Mouse (Mus musculus) kidney, embryonic 14.5 days (tissue): Measurements from ENCODE around the gene Itgam. TPM values are rescaled to one million over a fixed set of nuclear protein-coding genes. Genes with fewer than 3 reads are reported as not detected.
A peak's percentile ranks its signal among the peaks of the same experiment; 100 is the strongest.
"Not testable (repeated sequence)": the region's sequence is repeated elsewhere in the genome, so short reads cannot be mapped to it uniquely, and the experiment has no call there.

Experiments
- ATAC-seq: fragments of 200-750 bp; cut with Nextera tagmentation; 2 replicates; pipeline ENCODE4 v1.8.0; 2017; ENCODE audit warnings: moderate number of reproducible peaks, mild to moderate bottlenecking, moderate TSS enrichment, moderate library complexity; ENCODE audit not compliant: low FRiP score, low TSS enrichment
- H3K27ac ChIP-seq: fragments of 300-500 bp; sonication (generic); 2 replicates; pipeline ENCODE4 v1.5.1; 2014; ENCODE audit warnings: low read depth, mild to moderate bottlenecking, low read length, moderate library complexity, mixed read lengths
- H3K27me3 ChIP-seq: fragments of 300-500 bp; sonication (generic); 2 replicates; pipeline ENCODE4 v1.6.1; 2014; ENCODE audit warnings: mild to moderate bottlenecking, low read length; ENCODE audit not compliant: control insufficient read depth, insufficient read depth
- H3K36me3 ChIP-seq: fragments of 300-500 bp; sonication (generic); 2 replicates; pipeline ENCODE4 v1.6.1; 2014; ENCODE audit warnings: low read length, mixed read lengths; ENCODE audit not compliant: control insufficient read depth, insufficient read depth
- H3K4me1 ChIP-seq: fragments of 300-500 bp; sonication (generic); 2 replicates; pipeline ENCODE4 v1.6.1; 2014; ENCODE audit warnings: low read length, mixed read lengths; ENCODE audit not compliant: control insufficient read depth, insufficient read depth
- H3K4me2 ChIP-seq: fragments of 300-500 bp; sonication (generic); replicated peaks from 2 replicates; pipeline ENCODE4 v1.6.1; 2014; ENCODE audit warnings: low read depth, mild to moderate bottlenecking, low read length
- H3K4me3 ChIP-seq: fragments of 300-500 bp; sonication (generic); 2 replicates; pipeline ENCODE4 v1.5.1; 2014; ENCODE audit warnings: mild to moderate bottlenecking, low read length
- H3K9ac ChIP-seq: fragments of 300-500 bp; sonication (generic); 2 replicates; pipeline ENCODE4 v1.6.1; 2014; ENCODE audit warnings: low read depth, mild to moderate bottlenecking, low read length, moderate library complexity
- H3K9me3 ChIP-seq: fragments of 300-500 bp; sonication (generic); 2 replicates; pipeline ENCODE4 v1.6.1; 2016; ENCODE audit warnings: low read length; ENCODE audit not compliant: control insufficient read depth
- WGBS: fragments of 180-500 bp; shearing (Covaris S2); extraction: QIAGEN DNeasy Blood & Tissue Kit; methylation state at CpG from one replicate; pipeline ENCODE4 v1.1.7; 2014; 5-methylcytosine and 5-hydroxymethylcytosine counted together
- polyA plus RNA-seq: library from polyadenylated mRNA; unstranded; fragments of >200 nt; fragmentation: Nextera tagmentation; extraction: Ambion mirVana; gene quantifications from 2 replicates; pipeline ENCODE4 v1.2.1, GENCODE M21; 2014

The Itgam gene
- polyA plus RNA-seq, 1 experiment from 2014 or later, result 0.54 TPM

DNA sequence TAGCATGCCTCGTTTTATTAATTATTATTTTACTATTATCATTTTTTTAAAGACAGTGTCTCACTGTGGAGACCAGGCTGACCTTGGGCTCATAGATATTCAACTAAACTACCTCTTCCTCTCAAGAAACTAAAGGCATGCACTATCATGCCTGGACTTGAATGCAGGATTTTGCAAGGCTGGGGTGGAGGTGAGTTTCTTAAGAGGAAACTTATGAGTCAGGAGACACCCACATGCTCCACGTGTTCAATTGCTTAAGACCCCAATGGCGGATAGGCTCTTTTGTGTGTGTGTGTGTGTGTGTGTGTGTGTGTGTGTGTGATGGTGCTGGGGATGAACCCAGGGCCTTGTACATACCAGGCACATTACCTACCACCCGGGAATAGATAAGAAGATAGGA lies 37.1 kb upstream of the Itgam start:
- no peak overlapping the region for H3K9ac ChIP-seq
- 73% methylated on average over 4 of the region's 4 CpGs for WGBS
- H3K9me3 ChIP-seq, result no peaks in the 10 kb centered on the region
- H3K36me3 ChIP-seq, result no peaks in the 10 kb centered on the region
- no peak overlapping the region for H3K4me3 ChIP-seq
- H3K27me3 ChIP-seq, result no peaks in the 10 kb centered on the region
- H3K4me1 ChIP-seq, result no peaks in the 10 kb centered on the region
- no peak for ATAC-seq
- H3K4me2 ChIP-seq, result no peak overlapping the region
- H3K27ac ChIP-seq, result no peak overlapping the region

DNA sequence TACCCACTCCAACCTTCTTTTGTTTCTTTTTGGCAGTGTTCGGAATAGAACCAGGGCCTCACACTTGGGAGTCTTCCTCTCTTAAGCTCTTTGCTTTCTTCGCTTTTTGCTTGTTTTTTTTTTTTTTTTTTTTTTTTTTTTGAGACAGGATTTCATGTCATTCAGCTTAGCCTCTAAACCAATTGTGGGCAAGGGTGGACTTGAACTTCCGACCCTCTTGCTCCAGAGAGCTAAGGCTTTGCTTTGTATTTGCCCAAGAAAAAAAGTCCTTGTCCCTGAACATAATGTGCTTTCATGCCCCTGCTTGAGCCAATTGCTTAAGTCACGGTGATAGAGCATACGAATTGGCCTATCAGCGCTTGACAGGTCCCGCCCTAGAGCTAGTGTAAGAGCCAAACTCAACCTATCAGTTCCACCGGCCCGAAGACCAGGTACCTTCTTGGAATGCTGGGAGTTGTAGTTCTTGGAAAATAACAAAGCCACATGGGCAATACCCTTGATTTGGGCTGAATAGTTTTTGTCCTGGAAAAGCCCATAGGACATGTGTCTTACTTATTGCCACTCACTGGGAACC lies 30.9 kb upstream of the Itgam start:
- H3K4me3 ChIP-seq, result no peak overlapping the region
- 37% methylated on average over 9 of the region's 9 CpGs for WGBS

DNA sequence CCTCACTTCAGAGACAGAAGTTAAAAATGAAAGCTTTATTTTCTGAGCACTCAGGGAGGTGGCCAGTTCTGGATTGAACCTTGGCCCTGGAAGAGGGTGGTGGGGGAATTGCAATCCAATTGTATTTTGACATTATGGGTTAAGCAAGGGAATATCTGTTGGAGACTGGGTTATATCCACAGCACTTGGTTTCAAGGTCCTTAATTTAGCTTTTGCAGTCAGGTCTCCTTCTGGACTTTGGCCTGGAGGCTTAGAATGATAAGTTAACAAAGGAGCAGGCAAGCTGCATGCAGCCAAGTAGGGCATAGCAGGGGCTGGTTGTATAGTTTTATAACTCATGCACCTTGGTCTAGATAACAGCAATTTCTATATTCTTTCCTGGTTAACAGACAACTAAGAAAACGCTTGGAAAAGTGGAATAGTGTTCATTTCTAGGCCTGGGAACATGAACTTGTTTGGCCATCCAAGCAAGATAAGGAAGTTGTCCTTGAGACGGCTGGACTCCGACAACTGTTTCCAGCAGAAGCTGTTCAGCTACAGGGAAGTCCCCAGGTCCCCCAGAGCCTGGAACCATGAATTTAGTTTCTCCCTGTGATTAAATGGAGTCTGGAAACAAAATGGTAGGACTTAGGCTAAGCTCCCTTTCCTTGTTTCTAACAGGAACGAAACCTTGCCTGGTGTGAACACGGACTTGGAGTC lies 30.0 kb upstream of the Itgam start:
- no peak overlapping the region for H3K4me2 ChIP-seq
- H3K9me3 ChIP-seq, result no peaks in the 10 kb centered on the region
- no peak overlapping the region for H3K27ac ChIP-seq
- H3K4me1 ChIP-seq, result no peaks in the 10 kb centered on the region
- no peak overlapping the region for H3K9ac ChIP-seq
- WGBS, result 91% methylated on average over 5 of the region's 5 CpGs
- H3K27me3 ChIP-seq, result no peaks in the 10 kb centered on the region
- no peaks in the 10 kb centered on the region for H3K36me3 ChIP-seq
- no peak overlapping the region for H3K4me3 ChIP-seq
- ATAC-seq, result no peak

More for the DNA sequence above, 30.9 kb upstream of the Itgam start:
- Histone ChIP-seq H3K36me3 (no peaks in the 10 kb centered on the region), H3K4me1 (no peaks in the 10 kb centered on the region), H3K9me3 (no peaks in the 10 kb centered on the region), H3K9ac (no peak overlapping the region), H3K27ac (no peak overlapping the region), H3K27me3 (no peaks in the 10 kb centered on the region), H3K4me2 (no peak overlapping the region)
- ATAC-seq, result peak; percentile 64; the same call in 1 of the 2 replicates

DNA sequence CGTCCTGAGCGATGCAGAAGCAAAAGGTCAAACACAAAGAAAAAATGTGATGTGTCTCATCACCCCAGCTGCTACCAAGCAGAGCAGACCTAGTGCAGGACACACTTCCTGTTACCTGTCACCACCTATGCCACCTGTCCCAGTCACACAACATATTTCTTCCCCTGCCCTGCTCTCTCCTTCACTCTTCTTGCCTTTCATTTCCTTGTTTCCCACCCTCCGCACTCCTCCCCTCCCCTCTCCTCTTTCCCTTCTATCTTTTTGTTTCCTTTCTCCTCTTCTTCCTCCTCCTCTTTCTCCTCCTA lies 29.5 kb upstream of the Itgam start:
- Histone ChIP-seq H3K4me2 (no peak overlapping the region), H3K9ac (no peak overlapping the region), H3K36me3 (no peaks in the 10 kb centered on the region), H3K27me3 (no peaks in the 10 kb centered on the region), H3K4me1 (no peaks in the 10 kb centered on the region), H3K27ac (no peak overlapping the region), H3K4me3 (no peak overlapping the region), H3K9me3 (no peaks in the 10 kb centered on the region)
- WGBS, result 94% methylated on average over 3 of the region's 3 CpGs
- ATAC-seq, result no peak

DNA sequence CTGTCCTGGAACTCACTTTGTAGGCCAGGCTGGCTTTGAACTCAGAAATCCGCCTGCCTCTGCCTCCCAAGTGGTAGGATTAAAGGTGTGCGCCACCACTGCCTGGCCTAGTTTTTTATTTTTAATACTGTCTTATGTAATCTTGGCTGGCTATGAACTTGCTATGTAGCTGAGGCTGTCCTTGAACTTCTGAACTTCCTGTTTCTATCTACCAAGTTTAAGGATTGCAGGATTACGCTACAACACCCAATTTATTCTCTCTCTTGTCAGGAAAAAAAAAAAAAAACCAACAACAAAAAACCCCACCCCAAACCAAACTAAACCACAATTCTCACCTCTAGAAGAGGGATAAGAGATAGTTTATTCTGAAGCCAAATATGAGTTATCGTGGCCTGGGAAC lies 28.8 kb upstream of the Itgam start:
- Histone ChIP-seq H3K4me1 (no peaks in the 10 kb centered on the region), H3K9me3 (no peaks in the 10 kb centered on the region), H3K4me2 (no peak overlapping the region), H3K27me3 (no peaks in the 10 kb centered on the region), H3K27ac (no peak overlapping the region), H3K4me3 (no peak overlapping the region), H3K9ac (no peak overlapping the region), H3K36me3 (no peaks in the 10 kb centered on the region)
- WGBS, result 93% methylated on average over 4 of the region's 4 CpGs
- ATAC-seq, result no peak

DNA sequence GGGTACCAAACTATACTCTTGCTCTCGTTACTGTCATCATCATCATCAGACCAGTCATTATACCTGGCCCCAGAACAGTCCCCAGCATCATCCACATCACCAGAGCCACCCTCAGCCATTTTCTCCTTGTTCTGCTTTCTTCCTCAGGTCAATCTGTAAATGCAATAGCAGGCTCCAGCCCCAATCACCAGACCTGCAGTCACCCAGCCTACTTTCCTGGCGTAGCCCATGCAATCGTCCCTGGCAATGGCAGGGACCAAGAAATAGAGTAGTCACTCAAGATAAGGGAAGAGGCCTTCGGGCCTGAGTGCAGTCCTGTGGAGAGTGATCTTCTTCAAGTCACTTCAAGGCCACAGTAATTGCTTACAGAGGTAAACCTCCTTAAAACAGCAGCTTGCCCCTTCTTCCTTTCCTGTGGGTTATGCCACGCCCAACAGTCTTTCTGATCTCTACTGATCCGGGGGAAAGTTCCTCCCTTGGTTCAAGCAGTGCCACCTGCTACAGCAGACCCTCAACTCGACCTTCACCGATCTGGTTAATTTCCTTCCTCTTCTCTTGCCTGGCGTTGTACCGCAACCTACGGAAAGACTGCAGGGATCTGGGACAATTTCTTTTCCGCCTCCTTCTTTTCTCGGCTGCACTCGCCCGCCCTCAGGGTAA lies 20.1 kb upstream of the Itgam start:
- not testable (repeated sequence) for H3K9ac ChIP-seq, H3K4me2 ChIP-seq, H3K9me3 ChIP-seq, H3K27ac ChIP-seq, H3K4me3 ChIP-seq, H3K4me1 ChIP-seq, H3K36me3 ChIP-seq, ATAC-seq, H3K27me3 ChIP-seq
- 74% methylated on average over 15 of the region's 15 CpGs for WGBS

DNA sequence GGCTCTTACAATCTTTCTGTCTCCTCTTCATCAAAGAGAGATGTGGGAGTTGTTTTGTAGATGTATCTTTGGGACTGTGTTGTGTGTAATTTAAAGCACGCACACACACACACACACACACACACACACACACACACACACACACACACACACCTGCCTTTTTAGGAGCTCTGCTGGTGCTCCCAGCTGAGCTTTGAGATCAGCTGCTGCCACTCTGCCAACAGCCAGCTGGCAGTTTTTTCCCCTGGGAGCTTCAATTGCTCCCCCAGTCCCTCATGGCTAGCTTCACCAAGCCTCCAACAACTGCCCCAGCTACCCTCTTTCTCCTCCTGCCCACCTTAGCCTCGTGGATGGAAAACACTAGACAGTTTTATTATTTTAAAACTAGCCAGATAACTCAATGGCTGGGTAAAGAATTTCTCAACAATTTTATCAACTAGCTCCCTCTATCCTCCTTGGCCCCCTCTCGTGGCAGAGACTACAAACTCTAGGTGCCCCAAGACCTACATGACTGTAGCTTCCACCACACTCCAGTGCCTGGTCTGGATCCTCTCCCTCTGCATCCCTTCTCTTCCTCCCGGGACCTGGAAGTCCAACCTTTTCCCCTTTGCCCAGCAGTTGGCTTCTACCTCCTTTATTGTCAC lies 18.2 kb upstream of the Itgam start:
- Histone ChIP-seq H3K4me3 (no peak overlapping the region), H3K27me3 (no peaks in the 10 kb centered on the region), H3K4me2 (no peak overlapping the region)

DNA sequence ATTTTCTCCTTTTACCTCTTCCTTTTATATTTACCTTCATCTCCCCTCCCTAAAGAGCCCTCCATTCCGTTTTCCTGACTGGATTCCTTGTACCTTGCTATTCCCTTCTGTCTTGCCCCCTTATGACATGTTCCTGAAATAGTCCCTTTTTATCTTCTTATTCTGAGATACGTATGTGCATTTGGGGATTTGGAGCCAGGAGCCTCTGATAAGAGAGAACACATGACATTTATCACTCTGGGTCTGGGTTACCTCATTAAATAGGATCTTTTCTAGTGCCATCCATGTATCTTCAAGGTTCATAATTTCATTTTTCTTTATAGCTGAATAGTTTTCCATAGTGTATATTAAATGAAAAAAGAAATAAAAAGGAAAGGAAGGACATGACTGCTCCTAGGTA lies 16.8 kb upstream of the Itgam start:
- no peaks in the 10 kb centered on the region for H3K36me3 ChIP-seq
- no peak overlapping the region for H3K27ac ChIP-seq
- H3K4me3 ChIP-seq, result no peak overlapping the region
- no peaks in the 10 kb centered on the region for H3K27me3 ChIP-seq
- whole genome bisulfite sequencing, result 68% methylated on average over 2 of the region's 2 CpGs
- H3K9ac ChIP-seq, result no peak overlapping the region
- 0 out of 2 replicates have a peak, but pooled peaks cover under 1% of the 10 kb centered on the region for H3K4me1 ChIP-seq
- no peak overlapping the region for H3K4me2 ChIP-seq
- no peak for ATAC-seq
- no peaks in the 10 kb centered on the region for H3K9me3 ChIP-seq

More for the DNA sequence above, 18.2 kb upstream of the Itgam start:
- WGBS, result 63% methylated on average over 4 of the region's 4 CpGs
- Histone ChIP-seq H3K27ac (no peak overlapping the region), H3K36me3 (no peaks in the 10 kb centered on the region), H3K9me3 (no peaks in the 10 kb centered on the region), H3K4me1 (no peaks in the 10 kb centered on the region), H3K9ac (no peak overlapping the region)
- ATAC-seq, result no peak

DNA sequence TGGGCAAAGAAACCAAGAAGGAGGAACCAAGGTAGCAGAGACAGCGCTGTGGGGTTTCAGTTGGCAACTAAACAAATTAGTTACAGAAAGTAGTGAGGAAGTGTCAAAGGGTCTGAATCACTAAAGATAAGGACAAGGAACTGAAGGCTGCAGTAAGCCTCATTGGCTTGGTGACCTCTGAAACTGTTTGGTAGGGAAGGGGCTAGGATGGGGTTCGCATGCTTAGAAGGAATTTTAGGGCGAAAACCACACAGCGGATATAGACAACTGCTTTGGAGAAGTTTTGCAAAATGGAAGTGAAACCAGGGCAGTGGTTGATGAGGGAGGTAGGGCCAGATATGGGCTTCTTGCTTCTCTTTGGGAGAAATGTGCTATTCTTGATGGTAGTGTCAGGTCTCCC lies 13.6 kb upstream of the Itgam start:
- H3K4me2 ChIP-seq, result no peak overlapping the region
- 89% methylated on average over 4 of the region's 4 CpGs for WGBS
- no peaks in the 10 kb centered on the region for H3K27me3 ChIP-seq
- ATAC-seq, result no peak
- no peak overlapping the region for H3K27ac ChIP-seq
- no peaks in the 10 kb centered on the region for H3K9me3 ChIP-seq
- H3K4me1 ChIP-seq, result 0 out of 2 replicates have a peak, but pooled peaks cover 4% of the 10 kb centered on the region
- no peaks in the 10 kb centered on the region for H3K36me3 ChIP-seq
- no peak overlapping the region for H3K4me3 ChIP-seq
- no peak overlapping the region for H3K9ac ChIP-seq
